Mouse (Mus musculus) gastrocnemius, adult 2 months (tissue): ENCODE results near the gene Dydc1. TPM values are rescaled to one million over a fixed set of nuclear protein-coding genes. Genes with fewer than 3 reads are reported as not detected.

Experiments used
- DNase-seq: peaks from one replicate; pipeline ENCODE4 v3.0.0; 2022
- H3K27ac ChIP-seq: fragments of 200-600 bp; 2 replicates; pipeline ENCODE4 v1.8.1; 2022; ENCODE audit warnings: mild to moderate bottlenecking
- H3K4me3 ChIP-seq: fragments of 200-600 bp; 2 replicates; pipeline ENCODE4 v1.8.1; 2022; ENCODE audit warnings: mild to moderate bottlenecking, moderate library complexity
- CTCF ChIP-seq: fragments of 200-600 bp; IDR thresholded peaks from 2 replicates; pipeline ENCODE4 v1.8.1; 2022; ENCODE audit warnings: antibody characterized with exemption, mild to moderate bottlenecking, moderate library complexity
- intact Hi-C: fragments of 180-260 bp; cut with DNase I; formaldehyde crosslinking; loops from one replicate; pipeline ENCODE4 v1.15.1; 2025
- total RNA-seq, 2 experiments: library from RNA; stranded (reverse); gene quantifications; 2 replicates each; pipeline ENCODE4 v1.2.3; 2021

Dydc1 gene
- total RNA-seq, 2 experiments from 2014 or later: not detected

GRCm38 (mm10) chr14:41065168-41065567 lies 7.5 kb upstream of the Dydc1 start:
- no peak for DNase-seq
- Histone ChIP-seq H3K27ac (no peak overlapping the region), H3K4me3 (no peak overlapping the region)
- no peak for TF ChIP-seq CTCF
- intact Hi-C loops: no loop called here

GRCm38 (mm10) chr14:41066416-41066815 lies 6.3 kb upstream of the Dydc1 start:
- no peak overlapping the region for H3K27ac ChIP-seq
- no peak for TF ChIP-seq CTCF
- no peak overlapping the region for H3K4me3 ChIP-seq
- DNase-seq: no peak
- intact Hi-C loops: no loop called here

- H3K4me3 ChIP-seq: no peak within 1 kb of the TSS
- H3K27ac ChIP-seq: no peak within 1 kb of the TSS
- no peak for DNase-seq
- no peak for TF ChIP-seq CTCF
- intact Hi-C loops: no loop called here
Measured at GRCm38 (mm10) chr14:41069108-41069507, 3.6 kb upstream of the Dydc1 start, which contains the start of gene Dydc2. Gene Dydc2, minus strand, starts transcription at chr14:41069208.

- TF ChIP-seq CTCF: no peak
- intact Hi-C loops: no loop called here
- no peak overlapping the region for H3K27ac ChIP-seq
Measured at GRCm38 (mm10) chr14:41070343-41070742, 2.4 kb upstream of the Dydc1 start.

GRCm38 (mm10) chr14:41072944-41073275 lies 199 bp downstream of the Dydc1 start:
- intact Hi-C loops: no loop called here
- H3K27ac ChIP-seq: no peak overlapping the region
- H3K4me3 ChIP-seq: peak overlapping the region; percentile 66
- no peak for TF ChIP-seq CTCF
- DNase-seq: no peak

More at GRCm38 (mm10) chr14:41070343-41070742, 2.4 kb upstream of the Dydc1 start:
- no peak overlapping the region for H3K4me3 ChIP-seq
- DNase-seq: no peak

GRCm38 (mm10) chr14:41082408-41082807 lies 9.7 kb downstream of the Dydc1 start:
- Histone ChIP-seq H3K4me3 (no peak overlapping the region), H3K27ac (no peak overlapping the region)
- intact Hi-C loops: no loop called here
- TF ChIP-seq CTCF: no peak
- DNase-seq: no peak

GRCm38 (mm10) chr14:41087509-41087908 lies 14.8 kb downstream of the Dydc1 start:
- peak; percentile 41; the same call in 1 of the 2 replicates for TF ChIP-seq CTCF
- intact Hi-C loops: no loop called here
- Histone ChIP-seq H3K4me3 (no peak overlapping the region), H3K27ac (no peak overlapping the region)
- no peak for DNase-seq

GRCm38 (mm10) chr14:41090777-41091176 lies 18.1 kb downstream of the Dydc1 start:
- TF ChIP-seq CTCF: peak; percentile 43
- Histone ChIP-seq H3K4me3 (no peak overlapping the region), H3K27ac (no peak overlapping the region)
- intact Hi-C loops: no loop called here
- DNase-seq: no peak

GRCm38 (mm10) chr14:41094114-41094513 lies 21.4 kb downstream of the Dydc1 start:
- H3K27ac ChIP-seq: no peak overlapping the region
- no peak overlapping the region for H3K4me3 ChIP-seq
- TF ChIP-seq CTCF: peak; percentile 54
- intact Hi-C loops: no loop called here
- DNase-seq: no peak

GRCm38 (mm10) chr14:41096296-41096860 lies 23.7 kb downstream of the Dydc1 start:
- Histone ChIP-seq H3K27ac (no peak overlapping the region), H3K4me3 (no peak overlapping the region)
- intact Hi-C loops: no loop called here
- TF ChIP-seq CTCF: no peak
- no peak for DNase-seq

- no peak for DNase-seq
- no peak overlapping the region for H3K4me3 ChIP-seq
- no peak for TF ChIP-seq CTCF
- intact Hi-C loops: no loop called here
- no peak overlapping the region for H3K27ac ChIP-seq
Measured at GRCm38 (mm10) chr14:41098726-41099125, 26.0 kb downstream of the Dydc1 start.

- TF ChIP-seq CTCF: no peak
- DNase-seq: no peak
- Histone ChIP-seq H3K27ac (no peak overlapping the region), H3K4me3 (no peak overlapping the region)
- intact Hi-C loops: no loop called here
Measured at GRCm38 (mm10) chr14:41100712-41101111, 28.0 kb downstream of the Dydc1 start.

GRCm38 (mm10) chr14:41101242-41101641 lies 28.5 kb downstream of the Dydc1 start:
- H3K4me3 ChIP-seq: no peak overlapping the region
- no peak overlapping the region for H3K27ac ChIP-seq
- TF ChIP-seq CTCF: no peak
- no peak for DNase-seq
- intact Hi-C loops: no loop called here

GRCm38 (mm10) chr14:41102269-41102668 lies 29.6 kb downstream of the Dydc1 start:
- Histone ChIP-seq H3K4me3 (no peak overlapping the region), H3K27ac (no peak overlapping the region)
- no peak for DNase-seq
- no peak for TF ChIP-seq CTCF
- intact Hi-C loops: no loop called here
